Mouse (Mus musculus) adrenal gland (tissue): ENCODE results near the gene Cldn10.

Source experiments
- intact Hi-C: fragments of 180-260 bp; cut with DNase I; formaldehyde crosslinking; loops from one replicate; pipeline ENCODE4 v1.15.1; 2025

Cldn10 gene

GRCm38 (mm10) chr14:118856563-118856962, 68.9 kb downstream of the Cldn10 start:
- intact Hi-C loops, result no loop called here

- intact Hi-C loops, result no loop called here
These were observed 70.6 kb downstream of the Cldn10 start for GRCm38 (mm10) chr14:118858318-118858717.

DNA sequence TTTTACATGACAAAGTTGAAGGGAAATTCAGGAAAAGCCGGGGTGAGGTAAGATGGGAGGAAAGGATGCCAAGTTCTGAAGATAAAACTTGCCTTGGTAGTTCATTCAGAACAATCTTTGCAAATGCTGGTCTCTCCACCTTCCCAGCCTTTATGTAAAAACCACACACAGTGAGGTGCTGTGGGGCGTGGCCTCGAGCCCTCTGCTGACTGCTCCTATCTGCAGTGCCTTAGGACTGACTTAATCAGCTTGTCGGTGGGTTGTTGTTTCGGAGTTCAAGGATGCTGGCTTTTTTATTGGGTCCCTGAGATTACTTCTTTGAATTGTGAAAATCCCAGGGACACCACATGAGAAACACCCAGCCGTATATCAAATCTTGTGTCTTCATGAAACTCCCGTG, 74.5 kb downstream of the Cldn10 start:
- intact Hi-C loops, result no loop called here

DNA sequence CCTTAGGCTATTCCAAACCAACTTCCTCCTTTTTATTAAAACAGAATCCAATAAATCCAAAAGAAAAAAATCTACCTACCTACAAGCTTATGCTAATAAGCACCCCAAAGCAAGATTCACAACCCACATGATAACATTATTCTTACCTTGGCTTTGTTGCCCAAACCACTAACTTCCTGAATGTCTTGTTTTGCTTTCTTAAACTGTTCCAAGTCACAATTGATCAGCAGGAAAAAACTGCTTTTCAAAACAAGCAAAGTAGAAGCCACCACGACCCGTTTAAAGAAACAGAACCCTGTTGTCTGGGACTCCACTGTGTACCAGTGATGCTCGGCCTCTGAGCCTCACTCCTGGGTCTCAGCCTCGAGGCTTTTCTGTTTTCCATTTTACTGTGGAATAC, 77.2 kb downstream of the Cldn10 start:
- intact Hi-C loops, result no loop called here

DNA sequence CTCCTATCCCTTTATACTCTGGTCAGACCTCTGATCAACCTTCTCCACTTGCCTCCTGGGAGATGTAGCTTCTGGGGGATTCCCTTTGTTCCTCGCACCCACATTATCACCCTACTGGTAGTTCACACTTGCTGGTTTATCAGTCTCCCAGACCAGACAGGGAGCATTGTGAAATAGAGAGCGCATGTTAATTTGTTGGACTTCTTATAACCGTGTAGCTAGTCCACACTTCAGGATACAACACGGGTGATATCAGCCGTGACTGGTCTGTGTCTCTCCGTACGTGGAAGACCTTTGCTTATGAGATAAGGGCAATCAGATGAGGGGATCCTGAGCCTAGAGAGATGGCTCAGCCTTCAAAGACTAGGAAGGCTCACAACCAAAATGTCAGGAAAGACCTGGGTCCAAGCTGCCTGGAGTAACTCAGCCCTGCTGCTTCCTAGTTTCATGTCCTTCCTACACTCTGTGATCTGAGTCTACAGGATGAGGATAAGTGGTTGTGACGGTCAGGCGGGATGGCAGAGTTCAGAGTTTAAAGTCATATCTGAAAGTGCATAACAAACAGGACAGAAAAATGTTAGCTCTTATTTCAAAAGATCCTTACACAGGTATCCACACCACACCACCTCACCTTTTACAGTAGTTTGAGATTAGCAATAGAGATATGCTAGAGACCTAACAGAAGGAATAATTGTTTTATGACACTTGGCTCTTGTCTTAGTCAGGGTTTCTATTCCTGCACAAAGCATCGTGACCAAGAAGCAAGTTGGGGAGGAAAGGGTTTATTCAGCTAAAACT, 78.5 kb downstream of the Cldn10 start:
- intact Hi-C loops, result no loop called here

GRCm38 (mm10) chr14:118867366-118867765, 79.7 kb downstream of the Cldn10 start:
- intact Hi-C loops, result no loop called here

DNA sequence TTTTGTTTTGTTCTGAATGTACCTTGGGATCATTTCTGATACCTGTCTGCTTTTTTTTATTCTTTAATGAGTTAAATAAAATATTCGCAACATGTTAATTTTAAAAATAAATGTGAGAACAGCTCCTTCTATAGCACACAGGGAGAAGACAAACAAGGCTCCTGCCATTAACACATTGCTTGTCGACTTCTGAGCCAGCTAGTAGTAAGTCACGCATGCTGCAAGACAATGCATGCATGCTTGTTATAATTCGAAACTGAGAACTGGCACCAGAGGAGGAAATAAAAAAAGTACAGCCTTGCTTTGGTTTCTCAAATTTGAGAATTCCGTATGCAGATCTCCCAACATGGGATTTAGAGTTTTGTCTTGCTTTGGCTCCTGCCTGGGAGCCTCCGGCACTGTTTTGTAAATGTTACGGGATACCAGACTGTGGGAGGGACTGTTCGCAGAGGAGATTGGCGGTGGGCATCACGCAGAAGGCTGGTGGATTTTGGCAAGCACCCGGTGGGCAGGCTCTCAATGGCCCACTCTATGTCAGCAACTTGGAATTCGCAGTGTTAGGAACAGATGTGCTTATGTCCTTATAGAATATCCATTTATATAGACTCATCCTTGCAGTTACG, 80.5 kb downstream of the Cldn10 start:
- intact Hi-C loops, result no loop called here

DNA sequence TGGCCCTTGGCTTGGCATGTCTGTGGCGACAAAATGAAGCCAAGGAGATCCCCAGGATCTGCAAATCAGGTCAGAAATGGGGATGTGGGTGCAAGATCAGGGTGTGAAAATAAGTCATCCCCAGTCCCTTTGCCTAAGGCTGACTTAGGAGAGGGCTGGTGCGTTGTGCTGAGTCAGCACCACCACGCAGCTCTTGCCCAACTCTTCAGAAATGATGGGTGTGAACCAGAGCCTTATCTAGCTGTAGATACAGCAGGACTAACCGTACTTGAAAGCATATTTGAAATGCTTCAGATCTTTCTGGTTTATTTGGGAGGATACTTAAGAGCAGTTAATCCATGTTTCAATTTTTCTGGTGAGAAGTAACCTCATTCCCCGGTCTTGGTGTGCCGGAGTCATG, 82.0 kb downstream of the Cldn10 start:
- intact Hi-C loops, result no loop called here

- intact Hi-C loops, result no loop called here
These were observed 86.4 kb downstream of the Cldn10 start for GRCm38 (mm10) chr14:118874126-118874525.

DNA sequence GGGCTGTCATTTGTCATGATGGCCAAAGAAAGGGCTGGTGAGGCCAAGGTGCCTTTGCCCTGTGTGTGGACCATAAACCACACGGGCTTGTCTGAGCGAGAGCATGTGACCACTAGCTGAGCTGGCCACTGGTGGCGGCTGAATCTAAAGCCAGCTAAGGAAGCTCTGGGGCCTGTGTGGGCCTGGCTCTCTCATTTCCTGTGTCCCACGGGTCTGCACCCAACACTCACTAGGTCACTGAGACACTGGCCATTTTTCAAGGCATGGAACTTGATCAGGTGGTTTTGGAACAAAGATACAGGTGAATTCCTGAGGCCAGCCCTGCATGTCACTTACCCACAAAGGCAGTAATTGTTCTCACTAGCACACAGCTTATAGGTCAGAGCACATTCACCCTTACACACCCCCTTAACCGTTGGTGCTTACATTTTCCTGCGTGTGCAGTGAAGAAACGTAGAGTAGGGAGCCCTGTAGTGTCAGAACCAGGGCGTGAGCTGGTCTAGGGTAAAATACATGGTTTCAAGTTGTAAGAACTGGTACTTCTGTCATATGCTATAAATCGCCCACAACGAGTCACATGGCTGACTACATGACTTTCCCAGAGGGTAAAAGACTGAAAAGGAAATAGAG, 87.2 kb downstream of the Cldn10 start:
- intact Hi-C loops, result no loop called here

DNA sequence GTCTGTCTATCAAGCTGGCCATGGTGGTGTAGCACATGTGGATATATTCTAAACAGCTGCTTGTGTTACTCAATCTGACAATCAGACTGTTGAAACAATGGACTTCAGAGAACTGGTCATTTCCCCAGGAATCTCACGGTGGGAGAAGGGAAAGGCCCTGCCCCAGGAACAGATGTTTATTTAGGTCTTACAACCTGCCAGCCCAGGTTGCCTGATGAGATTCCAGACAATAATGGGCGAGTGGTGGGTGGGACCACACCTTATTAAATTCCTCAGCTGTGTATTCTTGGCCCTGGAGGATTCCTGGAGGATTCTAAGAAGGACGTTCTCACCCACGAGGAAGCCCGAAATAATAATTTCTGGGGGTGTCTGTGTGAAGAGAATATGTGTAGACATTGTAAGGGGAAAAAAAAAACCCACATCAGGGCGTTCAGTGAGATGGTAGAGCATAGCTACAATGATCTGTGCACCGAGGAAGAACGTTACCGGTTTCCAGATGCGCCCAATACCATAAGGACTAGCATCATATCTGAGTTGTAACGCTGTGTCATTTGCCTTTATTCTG, 90.7 kb downstream of the Cldn10 start:
- intact Hi-C loops, result no loop called here

- intact Hi-C loops, result no loop called here
These were observed 93.0 kb downstream of the Cldn10 start for GRCm38 (mm10) chr14:118880696-118881095.

- intact Hi-C loops, result no loop called here
These were observed 95.9 kb downstream of the Cldn10 start for GRCm38 (mm10) chr14:118883344-118884249.

GRCm38 (mm10) chr14:118884250-118884556, 96.5 kb downstream of the Cldn10 start:
- intact Hi-C loops, result no loop called here

GRCm38 (mm10) chr14:118890101-118890500, 102.4 kb downstream of the Cldn10 start:
- intact Hi-C loops, result no loop called here

GRCm38 (mm10) chr14:118895228-118895627, 107.5 kb downstream of the Cldn10 start:
- intact Hi-C loops, result no loop called here

DNA sequence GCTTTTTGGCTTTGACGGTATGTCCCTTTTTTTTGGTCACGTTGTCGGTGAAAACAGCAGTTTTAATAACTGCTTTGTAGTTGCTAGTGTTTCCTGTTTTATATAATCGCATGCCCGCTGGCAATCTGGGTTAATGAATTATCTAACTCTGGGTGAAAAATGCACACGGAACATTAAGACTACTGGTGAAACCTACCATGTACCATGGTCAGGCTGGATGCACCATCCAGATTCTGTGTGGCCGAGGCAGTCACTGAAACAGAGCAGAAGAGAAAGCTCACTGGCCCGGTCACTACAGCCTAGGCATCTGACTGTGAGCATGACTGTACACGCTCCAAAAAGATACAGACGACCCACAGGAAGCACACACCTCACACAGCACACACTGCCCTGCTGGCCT, 107.9 kb downstream of the Cldn10 start:
- intact Hi-C loops, result no loop called here

GRCm38 (mm10) chr14:118899940-118900339, 112.2 kb downstream of the Cldn10 start:
- intact Hi-C loops, result loop anchor here (5.0 kb wide), 1 partner anchor 78 kb away; no protein-coding TSS in a partner anchor

DNA sequence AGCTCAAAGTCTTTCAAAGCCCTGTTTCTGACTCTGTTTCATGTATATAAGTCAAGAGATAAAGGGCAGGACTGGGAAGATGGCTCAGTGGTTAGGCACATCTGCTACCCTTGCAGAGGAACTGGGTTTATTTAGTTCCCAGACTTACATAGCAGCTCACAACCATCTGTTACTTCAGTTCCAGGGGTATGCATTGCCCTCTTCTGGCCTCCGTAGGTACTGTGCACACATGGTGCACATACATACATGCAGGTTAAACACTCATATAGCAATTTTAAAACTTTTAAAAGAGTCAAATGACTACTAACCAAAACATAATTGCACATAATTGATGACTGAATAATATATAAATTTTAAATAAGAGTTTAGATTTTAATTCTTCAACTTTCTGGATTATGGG, 113.2 kb downstream of the Cldn10 start:
- intact Hi-C loops, result loop anchor here (5.0 kb wide), 1 partner anchor 79 kb away; no protein-coding TSS in a partner anchor

DNA sequence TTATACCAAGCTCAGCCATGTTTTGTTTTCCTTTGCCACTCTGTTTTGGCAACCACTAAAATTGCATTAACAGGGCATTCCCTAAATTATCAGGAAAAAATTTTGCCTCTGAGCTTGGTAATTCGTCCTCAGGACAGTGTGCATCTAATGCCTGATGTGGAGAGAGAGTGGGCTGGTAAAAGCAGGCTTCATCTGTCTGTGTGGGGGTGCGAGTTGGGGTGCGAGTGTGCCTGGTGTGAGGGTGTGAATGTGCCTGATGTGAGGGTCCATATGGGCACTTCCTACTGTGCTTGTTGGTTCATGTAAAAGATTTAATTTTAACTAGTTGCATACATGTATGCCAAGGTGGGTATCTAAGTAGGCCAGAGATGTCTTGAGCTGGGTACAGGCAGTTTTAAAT, 115.7 kb downstream of the Cldn10 start:
- intact Hi-C loops, result loop anchor here (5.0 kb wide), 1 partner anchor 81 kb away; no protein-coding TSS in a partner anchor
